Mouse (Mus musculus): ENCODE measurements around the gene Foxp1. TPM values are rescaled to one million over a fixed set of nuclear protein-coding genes. Genes with fewer than 3 reads are reported as not detected.
A peak's percentile ranks its signal among the peaks of the same experiment; 100 is the strongest.

Foxp1 gene
- polyA plus RNA-seq, 1 experiment from 2014 or later: 77.5 TPM

DNA sequence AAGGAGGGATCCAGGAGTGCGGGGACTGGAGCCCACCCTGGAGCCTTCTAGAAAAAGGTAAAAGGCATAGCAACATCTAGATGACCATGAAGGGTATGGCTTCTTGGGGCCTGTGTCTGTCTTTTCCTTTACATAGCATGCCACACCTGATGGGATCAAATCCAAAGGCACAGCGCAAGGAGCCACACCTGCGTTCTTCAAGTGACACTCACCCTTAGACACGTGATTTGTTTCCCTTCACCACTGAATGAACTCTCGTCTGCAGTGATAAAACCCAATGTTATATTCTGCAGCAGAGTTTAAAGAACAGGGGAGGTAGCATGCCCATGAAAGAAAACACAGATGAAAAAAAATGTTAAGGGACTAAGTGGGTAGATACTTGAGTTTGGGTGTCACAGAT, 112.9 kb downstream of the Foxp1 start:
- 0 out of 2 replicates have a peak, but pooled peaks cover 4% of the 10 kb centered on the region for H3K4me1 ChIP-seq
- H3K27me3 ChIP-seq: no peaks in the 10 kb centered on the region
- no peaks in the 10 kb centered on the region for H3K9me3 ChIP-seq (replicated peaks)
- no peak overlapping the region for H3K4me2 ChIP-seq (replicated peaks)
- H3K4me3 ChIP-seq (replicated peaks): no peak overlapping the region
- ATAC-seq (ENCODE audit: insufficient number of reproducible peaks, low FRiP score, low TSS enrichment, low read depth): no peak
- H3K9ac ChIP-seq: no peak overlapping the region
- WGBS: 80% methylated on average over 5 of the region's 5 CpGs
- no peaks in the 10 kb centered on the region for H3K36me3 ChIP-seq
- no peak overlapping the region for H3K27ac ChIP-seq (replicated peaks)

DNA sequence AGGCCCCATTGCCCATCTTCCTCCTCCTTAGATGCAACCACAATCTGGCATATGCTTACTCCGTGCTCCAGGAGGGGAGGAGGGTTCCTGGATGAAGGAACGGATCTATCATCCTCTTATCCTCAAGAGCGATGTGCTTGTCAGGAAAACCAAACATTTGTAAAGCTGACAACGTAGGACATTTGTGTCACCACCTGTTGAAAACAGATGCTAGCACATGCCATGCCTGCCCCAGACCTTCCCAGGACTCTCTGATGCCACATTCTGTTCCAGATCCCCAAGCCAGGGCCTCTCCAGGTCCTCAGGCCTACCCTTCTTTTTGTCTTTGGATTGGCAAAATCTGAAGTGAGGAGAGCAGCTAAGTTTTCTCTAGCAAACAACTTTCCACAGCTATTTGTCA, 113.6 kb downstream of the Foxp1 start:
- H3K9ac ChIP-seq: no peak overlapping the region
- no peak overlapping the region for H3K4me2 ChIP-seq (replicated peaks)
- H3K27ac ChIP-seq (replicated peaks): no peak overlapping the region
- H3K27me3 ChIP-seq: no peaks in the 10 kb centered on the region
- no peaks in the 10 kb centered on the region for H3K36me3 ChIP-seq
- no peak for ATAC-seq (ENCODE audit: insufficient number of reproducible peaks, low FRiP score, low TSS enrichment, low read depth)
- 0 out of 2 replicates have a peak, but pooled peaks cover 4% of the 10 kb centered on the region for H3K4me1 ChIP-seq
- H3K4me3 ChIP-seq (replicated peaks): no peak overlapping the region
- no peaks in the 10 kb centered on the region for H3K9me3 ChIP-seq (replicated peaks)
- WGBS: 88% methylated on average over 4 of the region's 4 CpGs

DNA sequence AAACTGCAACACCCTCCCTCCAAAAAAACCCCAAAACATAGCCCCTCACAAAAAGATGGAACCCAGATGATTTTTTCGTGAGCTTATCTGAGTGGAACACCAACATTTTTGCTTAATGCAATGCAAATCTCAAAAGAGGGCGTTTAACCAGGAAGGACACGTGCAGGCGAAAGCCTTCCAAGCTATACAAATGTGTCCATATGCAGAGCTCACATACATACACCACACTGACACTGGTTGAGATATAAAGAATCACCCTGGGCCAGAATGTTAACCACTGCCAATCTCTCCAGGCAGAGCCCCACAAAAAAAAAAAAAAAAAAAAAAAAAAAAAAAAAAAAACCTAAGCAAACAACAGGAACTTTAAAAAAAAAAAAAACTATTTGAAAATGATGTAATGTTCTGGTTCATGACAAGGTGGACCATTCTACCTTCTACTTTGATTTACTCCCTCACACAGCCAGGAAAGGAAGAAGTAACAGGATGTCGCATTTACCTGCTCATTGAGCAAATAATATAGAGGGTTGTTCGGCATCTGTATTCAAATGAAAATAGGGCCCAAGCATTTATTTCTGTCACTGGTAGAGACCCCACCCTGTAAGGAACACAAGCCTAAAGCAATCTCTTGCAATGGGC, 118.6 kb downstream of the Foxp1 start:
- H3K4me1 ChIP-seq: peaks cover 11% of the 10 kb centered on the region
- no peaks in the 10 kb centered on the region for H3K27me3 ChIP-seq
- H3K9ac ChIP-seq: no peak overlapping the region
- no peak overlapping the region for H3K27ac ChIP-seq (replicated peaks)
- no peak overlapping the region for H3K4me3 ChIP-seq (replicated peaks)
- H3K36me3 ChIP-seq: no peaks in the 10 kb centered on the region
- ATAC-seq (ENCODE audit: insufficient number of reproducible peaks, low FRiP score, low TSS enrichment, low read depth): no peak
- 73% methylated on average over 6 of the region's 6 CpGs for WGBS
- H3K4me2 ChIP-seq (replicated peaks): no peak overlapping the region
- no peaks in the 10 kb centered on the region for H3K9me3 ChIP-seq (replicated peaks)

DNA sequence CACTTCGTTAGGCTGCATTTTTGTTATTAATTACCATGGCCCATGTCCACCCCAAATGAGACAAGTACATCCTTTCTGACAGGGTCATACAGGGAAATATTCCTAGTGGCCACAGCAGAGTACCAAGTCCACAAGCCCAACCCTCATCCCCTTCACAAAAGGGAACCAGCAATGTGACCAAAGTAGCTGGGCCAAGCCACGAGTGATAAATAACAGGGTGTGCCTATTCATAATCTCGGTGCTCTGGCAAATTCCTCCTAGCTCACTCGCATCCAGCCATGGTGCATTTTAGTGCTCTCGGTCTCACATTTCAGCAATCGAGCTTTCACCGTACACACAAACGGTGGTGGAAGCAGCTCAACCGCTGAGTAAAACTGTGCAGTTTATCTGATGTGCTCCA, 119.6 kb downstream of the Foxp1 start:
- Histone ChIP-seq H3K9me3 (replicated peaks) (no peaks in the 10 kb centered on the region), H3K4me2 (replicated peaks) (no peak overlapping the region), H3K9ac (no peak overlapping the region), H3K4me3 (replicated peaks) (no peak overlapping the region), H3K36me3 (no peaks in the 10 kb centered on the region), H3K27ac (replicated peaks) (no peak overlapping the region), H3K4me1 (peaks cover 11% of the 10 kb centered on the region), H3K27me3 (no peaks in the 10 kb centered on the region)
- 55% methylated on average over 9 of the region's 9 CpGs for WGBS
- ATAC-seq (ENCODE audit: insufficient number of reproducible peaks, low FRiP score, low TSS enrichment, low read depth): no peak

DNA sequence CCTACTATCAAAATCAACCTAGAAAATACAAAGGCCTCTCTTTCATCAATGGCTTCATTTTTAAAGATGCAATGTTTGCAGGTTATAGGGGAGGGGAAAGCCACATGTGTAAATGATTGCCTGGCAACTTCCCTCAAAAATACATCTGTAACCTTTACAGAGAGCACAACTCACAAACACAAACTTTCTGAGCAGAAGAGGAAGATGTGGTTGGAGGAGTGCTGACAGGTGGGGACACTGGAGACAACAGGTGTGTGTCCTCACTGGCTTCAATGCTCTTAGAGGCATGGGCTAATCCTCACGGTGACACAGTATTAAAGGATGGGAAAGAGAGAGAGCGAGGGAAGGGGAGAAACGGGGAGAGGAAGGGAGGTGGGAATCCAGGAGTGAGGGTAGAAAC, 120.2 kb downstream of the Foxp1 start:
- Histone ChIP-seq H3K4me3 (replicated peaks) (no peak overlapping the region), H3K4me1 (peaks cover 11% of the 10 kb centered on the region), H3K27ac (replicated peaks) (no peak overlapping the region), H3K36me3 (peaks cover 5% of the 10 kb centered on the region; the same call in 1 of the 2 replicates), H3K27me3 (no peaks in the 10 kb centered on the region), H3K9ac (no peak overlapping the region), H3K9me3 (replicated peaks) (no peaks in the 10 kb centered on the region), H3K4me2 (replicated peaks) (no peak overlapping the region)
- 66% methylated on average over 3 of the region's 3 CpGs for WGBS
- ATAC-seq (ENCODE audit: insufficient number of reproducible peaks, low FRiP score, low TSS enrichment, low read depth): no peak

DNA sequence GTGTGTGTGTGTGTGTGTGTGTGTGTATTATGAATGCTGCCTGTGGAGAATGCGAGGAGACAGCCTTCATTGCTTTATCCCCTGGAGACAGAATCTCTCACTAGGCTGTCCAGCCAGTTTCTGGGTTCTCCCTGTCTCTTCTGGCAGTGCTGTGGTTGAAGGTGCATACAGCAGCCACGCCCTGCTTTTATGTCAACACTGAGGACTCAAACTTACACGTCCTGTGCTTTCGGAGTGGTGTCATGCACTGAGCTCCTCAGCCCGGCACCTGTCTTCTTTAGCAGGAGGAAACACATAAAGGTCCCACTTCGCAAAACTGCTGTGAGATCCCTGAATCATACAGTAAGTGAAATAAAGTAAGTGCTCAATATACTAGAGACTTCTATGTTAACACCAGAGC, 120.7 kb downstream of the Foxp1 start:
- H3K4me1 ChIP-seq: peaks cover 11% of the 10 kb centered on the region
- WGBS: 64% methylated on average over 6 of the region's 6 CpGs
- ATAC-seq (ENCODE audit: insufficient number of reproducible peaks, low FRiP score, low TSS enrichment, low read depth): no peak
- H3K36me3 ChIP-seq: peaks cover 7% of the 10 kb centered on the region; the same call in 1 of the 2 replicates
- no peak overlapping the region for H3K4me3 ChIP-seq (replicated peaks)
- no peaks in the 10 kb centered on the region for H3K27me3 ChIP-seq
- no peak overlapping the region for H3K9ac ChIP-seq
- H3K27ac ChIP-seq (replicated peaks): no peak overlapping the region
- H3K9me3 ChIP-seq (replicated peaks): no peaks in the 10 kb centered on the region
- no peak overlapping the region for H3K4me2 ChIP-seq (replicated peaks)

DNA sequence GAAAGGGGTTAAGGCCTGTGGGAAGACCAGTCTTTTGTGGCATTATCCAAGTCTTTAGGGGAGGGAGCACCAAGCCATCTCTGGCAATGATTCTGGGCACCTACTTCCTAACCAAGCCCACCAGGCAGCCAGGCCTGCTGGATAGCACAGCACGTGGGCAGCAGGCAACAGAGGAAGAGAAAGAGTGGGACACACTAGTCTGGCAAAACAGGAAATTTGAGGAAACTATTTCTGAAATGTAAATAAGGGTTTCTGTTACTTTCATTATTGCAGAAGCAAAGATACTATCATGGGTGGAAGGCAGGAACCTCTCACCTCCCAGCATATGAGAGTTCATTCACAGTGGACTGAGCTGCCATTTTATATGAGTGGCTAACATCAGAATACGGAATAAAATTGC, 121.3 kb downstream of the Foxp1 start:
- no peaks in the 10 kb centered on the region for H3K27me3 ChIP-seq
- H3K9me3 ChIP-seq (replicated peaks): no peaks in the 10 kb centered on the region
- H3K36me3 ChIP-seq: peaks cover 7% of the 10 kb centered on the region; the same call in 1 of the 2 replicates
- H3K27ac ChIP-seq (replicated peaks): no peak overlapping the region
- 42% methylated on average over 2 of the region's 2 CpGs for WGBS
- no peak overlapping the region for H3K4me3 ChIP-seq (replicated peaks)
- H3K9ac ChIP-seq: no peak overlapping the region
- ATAC-seq (ENCODE audit: insufficient number of reproducible peaks, low FRiP score, low TSS enrichment, low read depth): no peak
- H3K4me1 ChIP-seq: peaks cover 8% of the 10 kb centered on the region
- H3K4me2 ChIP-seq (replicated peaks): no peak overlapping the region

DNA sequence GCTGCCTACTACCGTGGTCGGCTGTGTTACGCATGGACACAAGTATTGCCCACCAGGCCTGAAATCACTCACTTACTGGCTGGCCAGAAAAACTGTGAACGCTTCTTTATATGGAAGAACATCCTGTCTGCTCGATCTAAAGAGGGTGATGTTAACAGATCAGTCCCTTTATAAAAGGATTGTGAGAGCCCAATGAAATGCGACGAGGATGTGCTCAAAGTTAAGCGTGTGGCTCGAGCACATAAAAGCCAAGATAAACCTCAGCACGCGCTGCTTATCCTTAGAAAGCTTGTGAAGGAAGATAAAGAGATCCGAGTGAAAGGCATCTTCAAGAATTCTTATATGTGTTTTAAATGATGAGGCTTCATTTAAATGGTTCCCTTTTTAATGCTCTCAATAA, 126.8 kb downstream of the Foxp1 start:
- no peaks in the 10 kb centered on the region for H3K9me3 ChIP-seq (replicated peaks)
- no peak overlapping the region for H3K4me3 ChIP-seq (replicated peaks)
- H3K27ac ChIP-seq (replicated peaks): no peak overlapping the region
- no peak for ATAC-seq (ENCODE audit: insufficient number of reproducible peaks, low FRiP score, low TSS enrichment, low read depth)
- H3K9ac ChIP-seq: no peak overlapping the region
- H3K4me1 ChIP-seq: 0 out of 2 replicates have a peak, but pooled peaks cover 4% of the 10 kb centered on the region
- no peak overlapping the region for H3K4me2 ChIP-seq (replicated peaks)
- H3K36me3 ChIP-seq: peaks cover 7% of the 10 kb centered on the region; the same call in 1 of the 2 replicates
- WGBS: 69% methylated on average over 12 of the region's 12 CpGs
- no peaks in the 10 kb centered on the region for H3K27me3 ChIP-seq

DNA sequence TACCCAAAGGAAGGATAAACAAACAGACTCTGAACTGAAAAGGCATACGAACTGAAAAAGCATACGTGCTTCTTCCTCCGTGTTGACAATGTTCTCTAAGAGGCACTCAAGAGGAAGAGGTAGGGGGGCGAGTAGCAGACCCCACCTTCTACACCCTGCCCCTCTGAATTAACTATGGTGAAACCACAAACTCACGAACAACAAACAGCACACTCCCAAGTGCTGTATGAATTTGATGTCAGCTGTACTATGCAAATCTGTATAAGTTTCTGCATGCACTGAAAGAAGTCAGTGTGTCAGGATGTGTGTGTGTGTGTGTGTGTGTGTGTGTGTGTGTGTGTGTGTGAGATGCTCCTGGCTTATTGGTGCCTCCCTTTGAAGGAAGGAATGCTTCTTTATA, 127.7 kb downstream of the Foxp1 start:
- Histone ChIP-seq H3K27ac (replicated peaks) (no peak overlapping the region), H3K4me3 (replicated peaks) (no peak overlapping the region), H3K9ac (no peak overlapping the region), H3K4me1 (peaks cover 6% of the 10 kb centered on the region; the same call in 1 of the 2 replicates), H3K36me3 (peaks cover 7% of the 10 kb centered on the region; the same call in 1 of the 2 replicates), H3K4me2 (replicated peaks) (no peak overlapping the region), H3K27me3 (no peaks in the 10 kb centered on the region), H3K9me3 (replicated peaks) (no peaks in the 10 kb centered on the region)
- 54% methylated on average over 5 of the region's 5 CpGs for WGBS
- ATAC-seq (ENCODE audit: insufficient number of reproducible peaks, low FRiP score, low TSS enrichment, low read depth): no peak

DNA sequence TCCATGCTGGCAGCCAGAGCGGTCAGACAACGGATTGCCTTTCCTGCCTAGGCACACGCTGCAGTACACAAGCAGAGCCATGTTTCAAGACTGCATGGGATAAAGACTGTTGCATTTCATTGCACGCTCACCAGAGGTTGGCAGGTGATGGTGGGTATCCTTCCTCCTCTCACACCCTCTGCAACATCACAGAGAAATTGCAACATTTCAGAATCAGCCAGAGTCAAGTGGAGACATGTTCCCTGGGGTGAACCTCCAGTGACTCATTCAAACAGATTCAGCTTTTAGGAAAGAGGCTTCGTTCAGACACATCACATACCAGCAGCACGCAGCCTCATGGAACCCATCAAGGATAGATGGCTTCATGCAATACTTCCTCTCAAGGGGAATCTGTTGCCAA, 130.0 kb downstream of the Foxp1 start:
- ATAC-seq (ENCODE audit: insufficient number of reproducible peaks, low FRiP score, low TSS enrichment, low read depth): no peak
- 78% methylated on average over 6 of the region's 6 CpGs for WGBS
- H3K9ac ChIP-seq: no peak overlapping the region
- H3K4me3 ChIP-seq (replicated peaks): no peak overlapping the region
- H3K36me3 ChIP-seq: peaks cover 3% of the 10 kb centered on the region; the same call in 1 of the 2 replicates
- H3K4me2 ChIP-seq (replicated peaks): no peak overlapping the region
- peaks cover 27% of the 10 kb centered on the region for H3K4me1 ChIP-seq
- no peaks in the 10 kb centered on the region for H3K9me3 ChIP-seq (replicated peaks)
- no peaks in the 10 kb centered on the region for H3K27me3 ChIP-seq
- H3K27ac ChIP-seq (replicated peaks): no peak overlapping the region

DNA sequence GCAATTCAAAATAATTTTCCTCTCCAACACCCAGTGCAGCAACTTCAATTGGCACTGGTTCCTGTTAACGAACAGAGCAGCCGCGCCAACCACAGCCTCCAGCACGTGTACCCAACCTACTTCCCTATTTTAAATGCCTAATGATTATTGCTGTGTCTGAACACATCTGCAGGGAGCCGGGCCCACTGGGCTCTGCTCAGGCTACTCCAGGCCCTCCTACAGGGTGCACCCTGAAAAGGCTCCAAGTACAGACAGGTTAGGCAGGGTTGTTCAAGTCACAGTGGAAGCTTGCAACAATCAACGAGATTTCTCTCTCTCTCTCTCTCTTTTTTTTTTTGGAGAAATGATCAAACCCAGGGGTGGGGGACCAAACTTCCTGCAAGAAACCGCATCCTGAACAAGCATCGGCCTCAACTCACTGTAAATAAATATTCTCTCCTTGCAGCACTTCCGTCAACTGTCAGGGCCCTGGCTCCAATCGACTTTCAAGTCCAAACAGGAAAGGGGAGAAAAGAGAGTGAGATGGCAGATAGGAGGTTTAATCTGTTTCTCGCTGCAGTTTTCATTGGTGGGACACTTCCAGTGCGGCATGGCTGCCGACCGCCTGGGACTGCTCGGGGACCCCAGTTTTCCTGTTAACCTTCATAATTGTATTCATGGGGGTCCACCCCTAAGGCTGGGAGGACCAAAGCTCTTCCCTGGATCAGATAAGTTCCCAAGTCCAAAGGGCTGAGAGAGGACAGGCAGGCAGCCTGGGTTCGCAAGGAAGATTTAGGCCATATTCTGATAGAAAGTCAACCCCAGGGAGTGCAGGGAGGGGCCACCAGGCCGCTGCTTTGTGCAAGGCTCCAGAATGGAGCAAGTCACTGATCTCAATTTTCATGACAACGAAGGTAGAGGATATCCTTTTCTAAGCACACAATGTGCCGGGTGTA, 133.5 kb downstream of the Foxp1 start:
- Histone ChIP-seq H3K9me3 (replicated peaks) (no peaks in the 10 kb centered on the region), H3K27me3 (no peaks in the 10 kb centered on the region), H3K4me2 (replicated peaks) (no peak overlapping the region; the same call in 1 of the 2 replicates), H3K27ac (replicated peaks) (peak overlapping the region; percentile 82), H3K36me3 (no peaks in the 10 kb centered on the region), H3K4me1 (peaks cover 27% of the 10 kb centered on the region), H3K4me3 (replicated peaks) (no peak overlapping the region), H3K9ac (no peak overlapping the region)
- 53% methylated on average over 19 of the region's 19 CpGs for WGBS
- ATAC-seq (ENCODE audit: insufficient number of reproducible peaks, low FRiP score, low TSS enrichment, low read depth): no peak
